Mouse (Mus musculus): ENCODE data around the gene Pid1.

Gene Pid1

GRCm38 (mm10) chr1:84186756-84187437 is 177.1 kb downstream of the Pid1 start:
- no peak for DNase-seq (ENCODE audit: low read depth, low spot score)

- no peak for DNase-seq (ENCODE audit: low read depth, low spot score)
Observed at GRCm38 (mm10) chr1:84177696-84178095, 186.3 kb downstream of the Pid1 start.

- DNase-seq (ENCODE audit: low read depth, low spot score): no peak
Observed at GRCm38 (mm10) chr1:84177033-84177432, 186.9 kb downstream of the Pid1 start.

- no peak for DNase-seq (ENCODE audit: low read depth, low spot score)
Observed at GRCm38 (mm10) chr1:84172941-84173340, 191.0 kb downstream of the Pid1 start.

- no peak for DNase-seq (ENCODE audit: low read depth, low spot score)
Observed at GRCm38 (mm10) chr1:84157790-84158189, 206.2 kb downstream of the Pid1 start.

- DNase-seq (ENCODE audit: low read depth, low spot score): no peak
Observed at GRCm38 (mm10) chr1:84155585-84155930, 208.4 kb downstream of the Pid1 start.

GRCm38 (mm10) chr1:84154725-84155584 is 209.0 kb downstream of the Pid1 start:
- DNase-seq (ENCODE audit: low read depth, low spot score): no peak

GRCm38 (mm10) chr1:84153943-84154342 is 210.0 kb downstream of the Pid1 start:
- DNase-seq (ENCODE audit: low read depth, low spot score): no peak

DNA sequence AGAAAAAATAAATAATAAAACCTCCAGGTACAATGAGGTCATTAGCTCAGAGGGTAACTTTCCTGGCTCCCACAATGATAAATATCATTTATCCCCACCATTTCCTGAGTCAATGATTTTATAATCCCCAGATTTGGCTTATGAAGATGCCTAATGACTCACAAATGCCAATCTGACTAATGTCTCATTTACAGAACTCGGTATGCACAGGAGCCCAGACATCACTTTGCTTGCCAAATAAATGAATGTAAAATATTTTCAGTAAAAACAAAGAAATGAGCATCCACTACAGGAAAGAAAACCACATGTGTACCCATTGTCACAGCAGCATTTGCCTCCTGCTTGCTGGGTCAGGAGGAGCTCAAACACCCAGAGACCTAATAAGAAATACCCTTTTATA is 222.4 kb downstream of the Pid1 start:
- no peak for DNase-seq (ENCODE audit: low read depth, low spot score)

- DNase-seq (ENCODE audit: low read depth, low spot score): no peak
Observed at GRCm38 (mm10) chr1:84132451-84132850, 231.5 kb downstream of the Pid1 start.

DNA sequence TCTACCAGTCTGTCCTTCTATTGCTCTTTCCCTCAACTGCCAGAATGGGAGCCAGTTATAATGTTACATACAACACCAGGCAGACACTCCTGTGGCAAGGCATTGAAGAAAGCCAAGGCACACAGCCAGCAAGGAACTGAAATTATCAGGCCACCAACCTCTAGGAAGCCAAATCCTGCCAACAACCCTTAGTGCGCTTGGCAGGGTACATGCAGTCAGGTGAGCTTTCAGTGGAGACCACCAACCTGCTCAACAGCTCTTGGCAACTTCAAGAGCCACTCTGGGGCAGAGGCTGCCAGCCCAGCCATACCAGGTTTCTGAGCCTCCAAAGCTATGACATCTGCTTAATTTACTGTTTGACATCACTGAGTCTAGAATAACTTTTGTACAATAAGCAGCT is 232.2 kb downstream of the Pid1 start:
- DNase-seq (ENCODE audit: low read depth, low spot score): no peak

DNA sequence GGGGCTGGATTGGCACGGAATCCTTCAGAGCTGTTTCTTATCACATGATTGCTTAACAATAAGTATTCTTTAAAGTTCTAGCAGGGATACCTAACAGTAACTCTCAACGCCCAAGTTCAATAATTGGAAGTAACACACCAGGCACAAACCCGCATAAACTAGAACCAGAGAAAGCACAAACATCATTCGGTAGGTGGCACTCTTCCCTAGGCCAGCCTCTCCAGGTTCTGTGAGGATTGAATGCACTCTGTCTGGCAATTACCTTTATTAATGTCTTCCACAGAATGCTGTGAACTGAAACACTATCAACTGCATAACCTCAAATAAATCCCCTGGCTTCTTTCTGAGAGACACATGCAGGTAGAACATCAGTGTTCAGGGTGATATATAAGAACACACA is 235.5 kb downstream of the Pid1 start:
- DNase-seq (ENCODE audit: low read depth, low spot score): peak; percentile 20

DNA sequence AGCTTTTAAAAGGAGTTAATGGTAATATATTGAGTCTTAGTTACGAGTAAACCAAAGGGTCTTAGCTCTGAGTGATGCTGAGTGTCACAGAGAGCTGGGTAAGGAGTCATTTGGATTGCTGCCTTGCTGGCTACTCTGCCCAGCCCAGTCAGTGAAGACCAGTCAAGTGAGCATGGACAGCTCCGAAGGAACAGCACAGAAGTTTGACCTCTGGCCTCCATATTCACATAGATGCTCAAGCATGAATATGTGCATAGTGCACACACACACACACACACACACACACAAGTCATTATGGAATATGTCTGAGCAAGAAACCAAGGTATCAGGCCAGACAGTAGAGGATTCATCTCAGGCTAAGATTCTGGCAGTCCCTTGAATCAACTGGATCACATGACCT is 244.7 kb downstream of the Pid1 start:
- DNase-seq (ENCODE audit: low read depth, low spot score): no peak

DNA sequence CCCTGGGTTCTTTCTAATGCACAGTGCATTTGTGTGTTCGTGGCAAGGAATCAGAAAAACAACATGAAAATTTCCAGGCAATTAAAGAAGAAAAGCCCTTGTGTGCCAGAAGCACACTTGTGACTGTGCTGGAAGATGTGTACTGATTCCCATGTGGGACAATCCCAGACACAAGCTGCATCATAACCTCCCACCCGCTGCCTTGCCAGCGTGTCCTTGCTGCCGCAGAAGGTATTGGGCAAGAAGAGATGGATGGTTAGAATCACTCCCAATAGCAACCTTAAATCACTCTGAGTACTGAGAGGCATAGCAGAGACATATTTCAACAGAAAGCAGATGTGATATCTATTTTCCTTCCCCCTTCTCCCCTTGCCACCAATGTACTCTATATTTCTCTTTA is 257.2 kb downstream of the Pid1 start:
- no peak for DNase-seq (ENCODE audit: low read depth, low spot score)

- no peak for DNase-seq (ENCODE audit: low read depth, low spot score)
Observed at GRCm38 (mm10) chr1:84102052-84102451, 261.9 kb downstream of the Pid1 start.

GRCm38 (mm10) chr1:84097398-84097797 is 266.6 kb downstream of the Pid1 start:
- no peak for DNase-seq (ENCODE audit: low read depth, low spot score)

DNA sequence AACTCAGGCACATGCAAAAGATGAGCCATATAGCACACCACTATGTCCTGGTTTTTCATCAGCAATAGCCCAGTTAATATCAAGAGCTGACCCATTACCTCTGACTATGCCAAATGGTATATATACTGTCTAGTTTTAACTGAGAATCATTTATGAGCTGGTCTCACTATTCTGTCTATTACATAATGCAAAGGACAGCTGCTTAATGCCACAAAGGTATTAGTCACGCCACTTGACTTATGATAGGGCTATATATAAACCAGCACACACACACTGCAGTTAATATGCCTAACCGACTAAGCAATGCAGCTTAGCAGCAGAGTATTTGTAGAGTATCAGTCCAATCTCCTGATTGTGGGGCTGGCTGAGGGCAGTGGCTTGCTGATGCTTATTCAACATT is 270.7 kb downstream of the Pid1 start:
- no peak for DNase-seq (ENCODE audit: low read depth, low spot score)

GRCm38 (mm10) chr1:84089664-84090063 is 274.3 kb downstream of the Pid1 start:
- no peak for DNase-seq (ENCODE audit: low read depth, low spot score)

GRCm38 (mm10) chr1:84087957-84088356 is 276.0 kb downstream of the Pid1 start:
- DNase-seq (ENCODE audit: low read depth, low spot score): no peak

- DNase-seq (ENCODE audit: low read depth, low spot score): no peak
Observed at GRCm38 (mm10) chr1:84087325-84087724, 276.7 kb downstream of the Pid1 start.

- no peak for DNase-seq (ENCODE audit: low read depth, low spot score)
Observed at GRCm38 (mm10) chr1:84086486-84086885, 277.5 kb downstream of the Pid1 start.

DNA sequence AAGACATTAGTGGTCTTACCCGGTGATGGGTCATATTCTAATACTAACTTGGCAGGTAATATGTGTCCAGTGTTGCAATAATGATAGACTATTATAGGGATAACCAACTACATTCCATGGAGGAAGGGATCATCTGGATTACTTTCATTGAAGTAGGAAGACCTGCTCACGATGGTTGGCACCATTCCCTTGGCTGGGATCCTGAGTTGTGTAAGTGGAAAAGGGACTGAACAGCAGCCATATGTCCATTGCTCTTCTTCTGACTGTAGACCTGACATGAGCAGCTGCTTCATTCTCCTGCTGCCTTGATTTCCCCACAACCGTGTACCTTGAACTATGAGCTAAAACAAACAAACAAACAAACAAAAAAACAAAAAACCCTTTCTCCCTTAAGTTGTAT is 278.6 kb downstream of the Pid1 start:
- DNase-seq (ENCODE audit: low read depth, low spot score): no peak

GRCm38 (mm10) chr1:84079566-84079965 is 284.4 kb downstream of the Pid1 start:
- DNase-seq (ENCODE audit: low read depth, low spot score): no peak

Data from retina, postnatal 7 days (tissue).